Mouse (Mus musculus) liver, adult 2 months (tissue): Measurements from ENCODE around the gene Hip1. TPM values are rescaled to one million over a fixed set of nuclear protein-coding genes. Genes with fewer than 3 reads are reported as not detected.

Source experiments
- DNase-seq: peaks from one replicate; pipeline ENCODE4 v3.0.0-alpha.2; 2011; ENCODE audit warnings: low read depth, low spot score; ENCODE audit errors: extremely low read depth
- H3K27ac ChIP-seq: fragments of 200-500 bp; replicated peaks from 2 replicates; pipeline ENCODE4 v1.5.1; 2012; ENCODE audit warnings: low read depth, mild to moderate bottlenecking, control low read depth, inconsistent platforms, low read length; ENCODE audit not compliant: insufficient read depth
- H3K27me3 ChIP-seq: fragments of 200-500 bp; 2 replicates; pipeline ENCODE4 v1.6.1; 2012; ENCODE audit warnings: mild to moderate bottlenecking, moderate library complexity, low read length, inconsistent platforms; ENCODE audit not compliant: control insufficient read depth, insufficient read depth
- H3K36me3 ChIP-seq: fragments of 200-500 bp; 2 replicates; pipeline ENCODE4 v1.6.1; 2012; ENCODE audit warnings: low read length, inconsistent platforms; ENCODE audit not compliant: control insufficient read depth, insufficient read depth
- H3K4me1 ChIP-seq: fragments of 200-500 bp; 2 replicates; pipeline ENCODE4 v1.6.1; 2011; ENCODE audit warnings: low read length; ENCODE audit not compliant: control insufficient read depth, insufficient read depth
- H3K4me3 ChIP-seq: fragments of 200-500 bp; 2 replicates; pipeline ENCODE4 v1.5.1; 2011; ENCODE audit warnings: low read depth, mild to moderate bottlenecking, control low read depth, low read length, moderate library complexity; ENCODE audit not compliant: insufficient read depth
- H3K79me2 ChIP-seq: fragments of 200-500 bp; 2 replicates; pipeline ENCODE4 v1.6.1; 2012; ENCODE audit warnings: inconsistent platforms, mild to moderate bottlenecking, low read length, moderate library complexity; ENCODE audit not compliant: control insufficient read depth, insufficient read depth
- H3K9ac ChIP-seq: fragments of 200-500 bp; 2 replicates; pipeline ENCODE4 v1.6.1; 2012; ENCODE audit warnings: low read depth, mild to moderate bottlenecking, control low read depth, inconsistent platforms, low read length
- CTCF ChIP-seq: fragments of 200-500 bp; IDR thresholded peaks from 2 replicates; pipeline ENCODE4 v1.5.1; 2011; ENCODE audit warnings: low read depth, low read length, control low read depth
- POLR2A ChIP-seq: fragments of 200-500 bp; IDR thresholded peaks from 2 replicates; pipeline ENCODE4 v1.6.1; 2011; ENCODE audit warnings: low read length, control low read depth; ENCODE audit not compliant: insufficient read depth; ENCODE audit errors: extremely low read depth
- WGBS: fragments of 180-500 bp; shearing (Covaris S2); methylation state at CpG from one replicate; pipeline ENCODE4 v1.1.7; 2018; 5-methylcytosine and 5-hydroxymethylcytosine counted together
- polyA plus RNA-seq: library from polyadenylated mRNA; depleted of rRNA; stranded (reverse); fragments of >200 nt; gene quantifications from 2 replicates; pipeline ENCODE4 v1.2.3, GENCODE M21; 2012
- total RNA-seq: library from RNA; depleted of rRNA; stranded (reverse); fragments of >200 nt; gene quantifications from 2 replicates; pipeline ENCODE4 v1.2.3, GENCODE M21; 2014

Gene Hip1
- total and polyA plus RNA-seq, 2 experiments, result 3.1 to 3.2 TPM

DNA sequence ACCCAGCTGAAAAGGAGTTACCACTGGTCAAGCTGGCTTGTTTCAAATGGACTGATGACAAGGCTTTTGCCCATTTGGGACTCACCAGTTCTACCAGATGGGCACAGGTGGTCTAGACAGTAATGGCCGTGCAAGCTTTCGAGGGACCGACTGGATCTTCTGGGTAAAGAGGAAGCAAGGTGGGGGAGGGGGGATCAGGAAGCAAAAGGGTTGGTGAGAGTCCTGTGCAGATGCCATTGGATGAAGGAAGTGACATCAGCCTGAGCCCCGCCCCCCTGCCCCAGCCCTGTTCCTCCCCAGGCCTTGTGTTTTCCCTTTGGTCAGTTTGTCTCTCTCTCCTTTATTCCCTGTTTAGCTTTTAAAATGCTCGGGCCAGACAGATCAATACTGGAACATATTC lies 68.7 kb downstream of the Hip1 start:
- WGBS, result 82% methylated on average over 5 of the region's 5 CpGs
- Histone ChIP-seq H3K4me3 (no peak overlapping the region), H3K27ac (no peak overlapping the region), H3K9ac (no peak overlapping the region), H3K27me3 (no peaks in the 10 kb centered on the region), H3K4me1 (no peaks in the 10 kb centered on the region), H3K79me2 (no peaks in the 10 kb centered on the region; the same call in 1 of the 2 replicates), H3K36me3 (no peaks in the 10 kb centered on the region)
- TF ChIP-seq CTCF (no peak), POLR2A (no peak)
- no peak for DNase-seq

DNA sequence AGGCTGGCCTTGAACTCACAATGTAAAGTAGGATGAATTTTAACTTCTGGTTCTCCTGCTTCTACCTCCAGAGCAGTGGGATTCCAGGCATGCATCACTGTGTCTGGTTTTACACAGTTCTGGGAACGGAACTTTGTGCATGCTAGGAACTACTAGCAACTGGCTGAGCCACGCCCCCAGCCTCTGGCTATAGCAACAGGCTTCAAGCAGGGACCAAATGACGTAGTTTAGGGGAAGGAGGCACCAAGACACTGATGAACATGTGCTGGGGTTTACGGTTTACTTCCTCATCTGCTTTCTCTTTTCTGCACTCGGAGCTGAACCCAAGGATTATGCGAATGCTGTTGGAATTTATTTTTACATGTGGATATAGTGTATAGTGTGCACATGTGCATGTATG lies 72.5 kb downstream of the Hip1 start:
- WGBS, result 89% methylated on average over 6 of the region's 6 CpGs
- peak; percentile 40 for DNase-seq
- TF ChIP-seq CTCF, result no peak
- TF ChIP-seq POLR2A, result no peak
- no peaks in the 10 kb centered on the region for H3K27me3 ChIP-seq
- H3K36me3 ChIP-seq, result no peaks in the 10 kb centered on the region
- no peaks in the 10 kb centered on the region; the same call in 1 of the 2 replicates for H3K4me1 ChIP-seq
- H3K4me3 ChIP-seq, result no peak overlapping the region
- peak overlapping the region; percentile 54 for H3K27ac ChIP-seq
- H3K79me2 ChIP-seq, result no peaks in the 10 kb centered on the region; the same call in 1 of the 2 replicates
- no peak overlapping the region for H3K9ac ChIP-seq

DNA sequence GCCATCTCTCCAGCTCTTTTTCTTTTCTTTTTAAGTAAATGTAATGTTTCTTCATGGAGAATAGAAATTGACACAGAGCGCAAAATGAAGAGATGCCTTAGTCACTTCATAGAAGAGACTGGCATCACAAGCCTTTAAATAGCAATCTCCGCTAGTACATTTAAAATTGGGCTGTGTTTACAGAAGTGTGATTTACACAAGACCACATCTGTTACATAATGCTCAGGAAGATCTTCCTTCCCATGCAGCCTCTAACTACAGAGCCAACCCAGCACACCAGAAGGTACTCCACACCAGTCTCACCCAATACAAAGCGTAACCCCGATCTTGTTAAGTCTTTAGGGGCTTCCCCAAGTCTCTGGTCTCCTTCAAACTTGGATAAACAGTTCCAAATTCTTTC lies 73.2 kb downstream of the Hip1 start:
- Histone ChIP-seq H3K27ac (no peak overlapping the region), H3K36me3 (no peaks in the 10 kb centered on the region), H3K9ac (no peak overlapping the region), H3K79me2 (no peaks in the 10 kb centered on the region; the same call in 1 of the 2 replicates), H3K4me1 (no peaks in the 10 kb centered on the region; the same call in 1 of the 2 replicates), H3K27me3 (no peaks in the 10 kb centered on the region), H3K4me3 (no peak overlapping the region)
- WGBS, result 89% methylated on average over 4 of the region's 4 CpGs
- TF ChIP-seq POLR2A, result no peak
- no peak for TF ChIP-seq CTCF
- DNase-seq, result no peak

DNA sequence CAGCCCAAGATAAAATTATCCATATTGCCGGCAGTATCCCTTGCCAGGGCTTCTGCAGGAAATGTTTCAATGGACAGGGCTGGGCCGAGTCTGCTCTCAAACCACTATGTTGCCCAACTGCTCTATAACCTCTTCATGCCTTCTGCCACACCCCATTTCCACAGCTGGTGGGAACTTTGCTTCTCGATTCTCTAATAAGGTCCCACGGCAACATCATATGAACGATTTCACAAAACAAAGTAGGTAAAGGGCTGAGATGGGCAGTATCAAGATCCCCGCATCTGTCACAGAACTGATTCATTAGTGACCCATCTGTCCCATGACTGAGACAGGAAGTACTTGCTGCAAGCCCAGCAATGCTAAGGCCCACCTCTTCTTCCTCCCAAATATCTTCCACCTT lies 76.6 kb downstream of the Hip1 start:
- no peak for DNase-seq
- H3K27me3 ChIP-seq, result no peaks in the 10 kb centered on the region
- TF ChIP-seq CTCF (no peak), POLR2A (no peak)
- H3K4me3 ChIP-seq, result no peak overlapping the region
- 83% methylated on average over 6 of the region's 6 CpGs for WGBS
- no peak overlapping the region for H3K27ac ChIP-seq
- H3K79me2 ChIP-seq, result no peaks in the 10 kb centered on the region
- no peaks in the 10 kb centered on the region for H3K36me3 ChIP-seq
- H3K9ac ChIP-seq, result no peak overlapping the region
- no peaks in the 10 kb centered on the region; the same call in 1 of the 2 replicates for H3K4me1 ChIP-seq

DNA sequence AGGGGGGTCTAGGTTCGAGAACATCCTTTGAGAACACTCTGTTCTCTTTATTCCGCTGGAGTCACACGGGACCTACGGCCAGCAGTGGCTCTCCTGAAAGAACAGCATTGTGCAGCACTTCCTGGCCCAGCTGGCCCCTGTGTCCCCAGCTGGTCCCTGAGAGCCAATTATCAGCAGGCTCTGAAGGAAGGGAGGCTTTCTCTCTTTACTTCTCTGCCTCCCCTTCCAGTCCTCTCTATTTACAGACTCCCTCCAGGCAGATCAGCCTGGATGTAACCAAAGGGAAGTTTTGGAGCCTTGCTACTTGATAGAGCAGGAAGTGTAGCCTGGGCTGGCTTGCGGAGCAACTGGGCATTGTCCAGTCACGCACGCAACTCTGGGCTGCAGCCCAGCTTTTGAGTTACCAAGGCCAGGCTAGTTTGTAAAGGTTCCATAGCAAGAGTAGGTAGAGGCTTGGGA lies 79.1 kb downstream of the Hip1 start:
- peak overlapping the region; percentile 46 for H3K27ac ChIP-seq
- H3K9ac ChIP-seq, result no peak overlapping the region
- no peaks in the 10 kb centered on the region for H3K27me3 ChIP-seq
- no peaks in the 10 kb centered on the region for H3K36me3 ChIP-seq
- no peaks in the 10 kb centered on the region; the same call in 1 of the 2 replicates for H3K4me1 ChIP-seq
- WGBS, result 59% methylated on average over 7 of the region's 7 CpGs
- H3K4me3 ChIP-seq, result no peak overlapping the region
- no peaks in the 10 kb centered on the region for H3K79me2 ChIP-seq
- TF ChIP-seq CTCF, result no peak
- no peak for TF ChIP-seq POLR2A
- DNase-seq, result peak; percentile 20

DNA sequence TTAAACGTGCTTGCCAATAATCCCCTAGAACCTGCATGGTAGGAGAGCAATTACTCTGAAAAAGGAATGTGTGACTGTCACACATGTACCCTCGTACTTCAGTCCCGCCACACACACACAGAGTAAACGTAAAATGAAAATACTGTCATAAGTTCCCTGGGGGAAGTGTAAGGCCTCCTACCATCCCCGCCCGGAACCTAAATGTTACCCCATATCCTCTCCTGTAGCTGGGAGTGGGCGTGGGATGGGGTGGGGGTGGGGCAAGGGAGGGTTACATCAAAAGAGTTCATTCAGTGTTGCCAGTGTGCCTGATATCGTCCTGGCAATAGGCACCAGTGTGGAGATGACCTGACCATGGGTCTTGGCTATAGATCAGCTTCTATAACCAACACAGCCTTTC lies 81.5 kb downstream of the Hip1 start:
- H3K27ac ChIP-seq, result no peak overlapping the region
- no peak for TF ChIP-seq POLR2A
- TF ChIP-seq CTCF, result no peak
- H3K9ac ChIP-seq, result no peak overlapping the region
- no peaks in the 10 kb centered on the region for H3K27me3 ChIP-seq
- H3K79me2 ChIP-seq, result no peaks in the 10 kb centered on the region
- no peaks in the 10 kb centered on the region; the same call in none of the 2 replicates for H3K4me1 ChIP-seq
- H3K36me3 ChIP-seq, result no peaks in the 10 kb centered on the region
- no peak for DNase-seq
- no peak overlapping the region for H3K4me3 ChIP-seq
- 73% methylated on average over 8 of the region's 8 CpGs for WGBS
